Mouse (Mus musculus) left cerebral cortex, postnatal 4 days (tissue): ENCODE measurements around the gene 4930519G04Rik. TPM values are rescaled to one million over a fixed set of nuclear protein-coding genes. Genes with fewer than 3 reads are reported as not detected.
"Not testable (repeated sequence)": the region's sequence is repeated elsewhere in the genome, so short reads cannot be mapped to it uniquely, and the experiment has no call there.

Experiments
- DNase-seq: peaks from one replicate; pipeline ENCODE4 v3.0.0-alpha.2; 2022
- intact Hi-C: fragments of 180-260 bp; cut with DNase I; formaldehyde crosslinking; loops from one replicate; pipeline ENCODE4 v1.15.1; 2025
- total RNA-seq, 2 experiments: library from RNA; stranded (reverse); gene quantifications; 2 replicates each; pipeline ENCODE4 v1.2.3; 2021

The 4930519G04Rik gene
- not detected for total RNA-seq

DNA sequence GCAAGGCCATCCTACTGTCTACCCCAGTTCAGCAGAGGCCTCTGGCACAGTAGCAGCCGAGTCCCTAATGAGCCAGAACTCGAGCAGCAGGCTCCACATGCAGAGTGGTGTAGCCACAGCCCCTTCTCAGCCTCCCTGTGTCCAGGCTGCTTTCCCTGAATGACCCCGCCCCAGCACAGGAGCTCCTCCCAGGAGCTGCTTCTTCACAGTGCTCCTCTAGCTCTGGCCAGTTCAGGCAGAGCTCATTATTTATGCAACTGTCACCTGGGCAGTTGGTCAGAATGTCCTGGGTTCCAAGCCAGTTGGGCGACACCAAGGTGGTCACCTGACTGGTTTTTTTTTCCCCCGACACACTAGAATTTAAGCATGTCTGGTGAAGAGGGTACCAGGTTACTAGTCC is at the start of gene 4930519G04Rik:
TSS of gene 4930519G04Rik (plus strand) at position 301 of the 400 bp plus-strand sequence.
- intact Hi-C loops, DNase-seq: not testable (repeated sequence)

GRCm38 (mm10) chr5:114804335-114804734 is 49.1 kb upstream of the 4930519G04Rik start:
- no peak for DNase-seq

GRCm38 (mm10) chr5:114804958-114805357 is 48.5 kb upstream of the 4930519G04Rik start:
- peak; percentile 67 for DNase-seq
- intact Hi-C loops, result no loop called here

More at GRCm38 (mm10) chr5:114804335-114804734, 49.1 kb upstream of the 4930519G04Rik start:
- intact Hi-C loops, result no loop called here

- intact Hi-C loops, result no loop called here
- no peak for DNase-seq
These were observed 47.8 kb upstream of the 4930519G04Rik start for GRCm38 (mm10) chr5:114805436-114806350.

DNA sequence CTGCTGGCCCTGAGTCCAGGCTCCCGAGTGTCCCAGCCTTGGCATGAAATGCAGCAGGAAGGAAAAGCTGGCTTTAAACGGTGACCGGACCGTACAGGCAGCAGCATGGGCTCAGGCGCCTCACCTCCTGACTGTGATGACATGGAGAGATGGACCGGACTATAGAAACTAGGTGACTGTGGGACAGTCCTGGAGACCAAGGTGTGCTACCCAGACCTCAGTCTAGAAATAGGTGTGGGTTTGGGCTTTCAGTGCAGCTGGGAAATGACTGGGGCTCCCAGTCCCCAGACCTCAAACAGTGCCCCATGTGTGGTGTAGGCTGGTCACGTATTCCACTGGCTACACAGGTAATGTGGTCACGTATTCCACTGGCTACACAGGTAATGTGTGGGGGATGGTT is 46.8 kb upstream of the 4930519G04Rik start:
- intact Hi-C loops, result no loop called here
- DNase-seq, result no peak

- intact Hi-C loops, result no loop called here
- DNase-seq, result no peak
These were observed 46.4 kb upstream of the 4930519G04Rik start for GRCm38 (mm10) chr5:114807063-114807462.

GRCm38 (mm10) chr5:114807468-114807867 is 46.0 kb upstream of the 4930519G04Rik start:
- intact Hi-C loops, result no loop called here

DNA sequence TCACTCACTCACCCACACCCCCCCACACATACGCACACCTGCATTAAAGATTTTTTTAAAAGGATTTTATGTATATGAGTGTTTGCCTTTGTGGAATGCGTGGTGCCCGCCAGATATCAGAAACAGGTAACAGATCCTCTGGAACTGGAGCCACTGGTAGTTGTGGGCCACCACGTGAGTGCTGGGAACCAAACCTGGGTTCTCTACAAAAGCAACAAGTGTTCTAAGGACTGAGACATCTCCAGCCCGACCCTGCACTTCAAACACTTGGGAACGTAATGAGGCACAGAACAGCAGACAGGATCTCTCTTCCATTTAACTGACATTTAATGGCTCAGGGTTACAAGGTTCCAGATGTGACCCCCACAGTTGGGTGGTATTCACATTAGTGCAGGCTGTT is 45.6 kb upstream of the 4930519G04Rik start:
- intact Hi-C loops, result no loop called here
- DNase-seq, result no peak

More at GRCm38 (mm10) chr5:114807468-114807867, 46.0 kb upstream of the 4930519G04Rik start:
- DNase-seq, result no peak

DNA sequence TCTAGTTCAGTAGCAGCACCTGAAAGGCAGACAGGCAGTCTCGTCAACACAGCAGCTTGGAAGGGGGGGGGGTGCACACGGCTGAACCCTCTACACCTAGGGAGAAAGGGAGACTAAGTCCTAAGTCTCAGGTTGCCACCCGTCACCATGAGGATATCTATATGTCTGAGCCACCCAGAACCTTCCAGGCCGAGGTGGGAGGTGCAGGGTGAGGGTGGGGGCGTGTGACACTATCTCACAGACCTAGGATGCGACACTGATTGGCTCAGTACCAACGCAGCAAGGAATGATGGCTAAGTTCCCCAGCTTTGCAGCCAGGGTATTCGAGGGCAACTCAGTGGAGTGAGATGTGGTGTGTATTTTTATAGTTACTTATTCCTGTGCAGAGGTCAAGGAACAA is 45.1 kb upstream of the 4930519G04Rik start:
- DNase-seq, result no peak
- intact Hi-C loops, result no loop called here

GRCm38 (mm10) chr5:114809181-114809756 is 44.2 kb upstream of the 4930519G04Rik start:
- intact Hi-C loops, result no loop called here
- no peak for DNase-seq

- no peak for DNase-seq
- intact Hi-C loops, result no loop called here
These were observed 43.6 kb upstream of the 4930519G04Rik start for GRCm38 (mm10) chr5:114809826-114810225.

- peak; percentile 93 for DNase-seq
- intact Hi-C loops, result no loop called here
These were observed 39.8 kb upstream of the 4930519G04Rik start for GRCm38 (mm10) chr5:114813525-114814181.

DNA sequence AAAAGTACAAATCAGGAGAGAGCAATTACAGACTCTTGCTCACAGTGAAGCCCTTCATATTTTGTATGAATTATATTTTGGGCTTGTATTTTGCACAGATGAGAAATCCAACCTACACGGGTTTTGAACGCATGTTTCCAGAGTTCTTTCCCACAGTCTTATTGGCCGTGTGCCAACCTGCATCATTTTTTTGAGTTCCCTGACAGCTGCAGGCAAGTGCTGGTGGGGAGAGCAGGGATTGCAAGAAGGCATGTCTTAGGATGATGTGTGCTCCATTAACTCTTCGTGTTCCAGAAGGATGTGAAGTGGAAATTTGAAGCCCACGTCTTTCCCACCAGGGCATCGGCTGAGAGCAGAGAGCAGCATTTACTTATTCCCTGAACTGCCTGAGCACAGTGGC is 36.9 kb upstream of the 4930519G04Rik start:
- no peak for DNase-seq
- intact Hi-C loops, result no loop called here

DNA sequence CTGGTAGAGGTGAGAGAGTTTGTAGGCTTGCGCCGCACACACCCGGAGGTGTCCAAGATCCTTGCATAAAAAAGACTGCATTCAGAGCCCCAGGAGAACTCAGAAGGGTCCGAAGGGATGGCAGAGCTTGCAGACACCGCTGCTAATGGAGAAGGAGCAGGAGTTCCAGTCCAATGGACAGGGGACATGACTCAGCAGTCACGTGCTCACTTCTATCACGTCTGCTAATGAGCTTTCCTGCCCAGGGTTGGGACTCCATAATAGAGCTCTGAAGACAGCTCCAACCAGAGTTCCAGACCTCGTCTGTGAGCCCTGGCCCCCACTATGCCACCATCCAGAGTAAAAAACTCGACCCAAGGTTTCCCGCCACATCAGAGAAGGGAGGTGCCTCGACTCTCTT is 35.3 kb upstream of the 4930519G04Rik start:
- intact Hi-C loops, result no loop called here
- DNase-seq, result no peak

DNA sequence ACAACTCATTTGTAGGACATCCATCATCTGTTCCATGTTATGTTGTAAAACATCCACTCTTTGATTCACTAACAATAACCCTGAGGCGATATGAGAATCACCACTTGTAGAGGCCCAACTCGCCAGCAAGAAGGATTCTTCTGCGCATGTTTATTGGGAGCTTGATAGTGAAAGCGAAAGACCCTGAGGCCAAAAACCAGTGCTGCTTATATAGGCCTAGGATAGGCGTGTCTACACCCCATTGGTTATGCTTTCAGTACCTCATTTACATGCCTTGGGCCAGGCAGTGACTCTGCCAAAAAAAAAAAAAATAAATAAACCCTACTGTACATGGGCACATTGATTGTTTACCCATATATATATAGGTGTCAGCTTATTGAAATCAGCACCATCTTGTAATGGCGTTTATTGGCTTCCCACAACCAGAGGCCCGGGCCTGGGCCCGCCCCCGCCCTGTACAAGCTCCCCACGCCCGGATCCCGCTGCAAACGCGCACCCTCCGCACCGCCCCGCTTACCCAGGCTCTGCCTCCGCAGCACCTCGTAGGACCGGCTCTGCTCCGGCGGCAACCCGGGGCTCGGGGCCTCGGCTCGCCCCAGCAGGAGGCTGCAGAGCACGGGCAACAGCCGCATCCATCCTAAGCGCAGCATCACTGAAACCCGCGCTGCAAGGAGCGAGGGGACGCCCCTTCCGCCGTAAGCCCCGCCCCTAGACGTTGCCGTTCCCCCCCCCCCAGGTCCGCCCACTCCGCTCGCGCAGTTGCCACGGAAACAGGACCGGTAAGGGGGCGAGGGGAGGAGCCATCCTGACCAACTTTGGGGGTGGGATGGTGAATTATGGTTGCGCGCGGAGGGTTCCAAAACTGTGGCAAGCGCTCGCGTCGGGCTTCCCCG is 30.4 kb upstream of the 4930519G04Rik start, which contains the start of gene 1500011B03Rik:
TSS of gene 1500011B03Rik (minus strand) at position 673 of the 893 bp plus-strand sequence.
- peak; percentile 90 for DNase-seq
- intact Hi-C loops, result loop anchor here (10.0 kb wide), 1 partner anchor 82 kb away; no protein-coding TSS in a partner anchor

- peak; percentile 43 for DNase-seq
- intact Hi-C loops, result loop anchor here (10.0 kb wide), 1 partner anchor 81 kb away; no protein-coding TSS in a partner anchor
These were observed 29.3 kb upstream of the 4930519G04Rik start for GRCm38 (mm10) chr5:114824197-114824596.

DNA sequence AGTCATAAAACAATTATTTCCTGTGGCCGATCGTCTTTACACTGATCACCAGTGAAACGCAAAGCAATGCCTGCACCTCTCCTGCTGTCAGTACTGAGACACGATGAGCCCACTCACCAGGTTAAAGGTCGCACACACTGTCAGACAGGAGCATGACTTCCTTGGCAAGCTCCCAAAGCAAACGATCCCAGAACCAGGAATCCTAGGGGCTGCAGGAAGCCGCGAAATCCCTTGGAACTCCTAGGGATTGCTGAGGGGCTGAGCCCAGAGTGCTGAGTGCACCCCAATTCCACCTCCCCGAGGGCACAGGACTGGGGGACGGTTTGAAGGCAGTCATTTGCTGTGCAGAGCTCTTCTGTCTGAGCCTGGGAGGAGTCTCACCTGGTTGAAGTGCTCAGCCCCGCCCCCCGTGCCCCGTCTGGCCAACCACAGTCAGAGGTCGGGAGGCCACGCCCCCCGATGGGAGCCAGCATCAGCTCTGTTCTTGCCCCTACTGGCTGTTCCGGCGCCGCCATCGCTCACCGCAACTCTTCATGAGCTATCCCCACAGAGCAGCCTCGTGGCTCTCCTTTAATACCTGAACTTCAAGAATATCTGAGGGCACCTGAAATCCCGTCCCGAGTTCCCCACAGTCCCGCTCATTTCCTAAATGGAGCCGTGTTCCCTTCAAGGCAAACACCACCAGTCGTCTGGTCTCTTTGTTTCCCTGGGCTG is 27.3 kb upstream of the 4930519G04Rik start:
- DNase-seq, result peak; percentile 81
- intact Hi-C loops, result loop anchor here (10.0 kb wide), 1 partner anchor 79 kb away; no protein-coding TSS in a partner anchor

DNA sequence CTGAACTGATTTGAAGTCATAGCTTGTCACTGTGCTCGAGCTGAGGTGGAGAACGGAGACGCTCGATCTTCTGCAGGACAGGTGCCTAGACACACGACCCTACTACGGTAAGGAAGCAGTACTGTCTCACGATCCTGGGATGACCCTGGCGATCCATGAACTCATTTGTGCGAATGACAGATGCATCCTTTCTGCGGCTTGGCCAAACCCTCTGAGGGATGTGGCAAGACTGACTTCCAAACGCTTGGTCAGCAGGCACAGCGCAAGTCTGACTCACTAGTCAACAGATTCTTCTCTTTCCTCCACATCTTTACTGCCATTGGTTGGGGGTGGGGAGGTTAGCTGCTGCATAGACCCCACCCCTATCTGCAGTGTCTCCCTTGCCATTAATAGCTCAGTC is 26.0 kb upstream of the 4930519G04Rik start:
- DNase-seq, result no peak
- intact Hi-C loops, result loop anchor here (10.0 kb wide), 1 partner anchor 77 kb away; no protein-coding TSS in a partner anchor

- no peak for DNase-seq
- intact Hi-C loops, result loop anchor here (10.0 kb wide), 1 partner anchor 75 kb away; no protein-coding TSS in a partner anchor
These were observed 23.7 kb upstream of the 4930519G04Rik start for GRCm38 (mm10) chr5:114829740-114830139.
